Mouse (Mus musculus): ENCODE measurements at regions not wholly inside any gene's neighbourhood (a gene's known extent, or its start where the extent isn't known, plus 50 kb on each side); places are given as distances from the start of the nearest gene placed in this dataset.

GRCm38 (mm10) chr6:147701956-147702355 lies 226.3 kb downstream of the Ccdc91 start:
- TF ChIP-seq POLR2A (IDR thresholded peaks at IDR 0.05; ENCODE audit: low read depth, low read length) = no peak
- no peak for TF ChIP-seq CTCF (conservative IDR thresholded peaks at IDR 0.05 in 1 of 2, IDR thresholded peaks at IDR 0.05 in 1 of 2; ENCODE audit: low read depth in 2 of 2, low read length in 2 of 2)
- no peak for TF ChIP-seq EP300 (IDR thresholded peaks at IDR 0.05; ENCODE audit: low read length)
- TF ChIP-seq SMC3 (IDR thresholded peaks at IDR 0.05; ENCODE audit: low read depth, low read length) = no peak
- no peak for TF ChIP-seq TCF12 (IDR thresholded peaks at IDR 0.05; ENCODE audit: low read depth, low read length)
- TF ChIP-seq ZNF384 (IDR thresholded peaks at IDR 0.05; ENCODE audit: low read depth, low read length) = no peak
- no peak for TF ChIP-seq MXI1 (IDR thresholded peaks at IDR 0.05; ENCODE audit: low read depth, low read length)
- no peak for TF ChIP-seq JUND (conservative IDR thresholded peaks at IDR 0.05; ENCODE audit: low read depth, low read length)
- TF ChIP-seq PAX5 (IDR thresholded peaks at IDR 0.05; ENCODE audit: low read length) = no peak

Measured in CH12.LX (cell line).